Mouse (Mus musculus): ENCODE measurements around the gene Cldn14. TPM values are rescaled to one million over a fixed set of nuclear protein-coding genes. Genes with fewer than 3 reads are reported as not detected.
A peak's percentile ranks its signal among the peaks of the same experiment; 100 is the strongest.
"Not testable (repeated sequence)": the region's sequence is repeated elsewhere in the genome, so short reads cannot be mapped to it uniquely, and the experiment has no call there.

Gene Cldn14
- polyA plus RNA-seq, 1 experiment from 2014 or later: not detected

DNA sequence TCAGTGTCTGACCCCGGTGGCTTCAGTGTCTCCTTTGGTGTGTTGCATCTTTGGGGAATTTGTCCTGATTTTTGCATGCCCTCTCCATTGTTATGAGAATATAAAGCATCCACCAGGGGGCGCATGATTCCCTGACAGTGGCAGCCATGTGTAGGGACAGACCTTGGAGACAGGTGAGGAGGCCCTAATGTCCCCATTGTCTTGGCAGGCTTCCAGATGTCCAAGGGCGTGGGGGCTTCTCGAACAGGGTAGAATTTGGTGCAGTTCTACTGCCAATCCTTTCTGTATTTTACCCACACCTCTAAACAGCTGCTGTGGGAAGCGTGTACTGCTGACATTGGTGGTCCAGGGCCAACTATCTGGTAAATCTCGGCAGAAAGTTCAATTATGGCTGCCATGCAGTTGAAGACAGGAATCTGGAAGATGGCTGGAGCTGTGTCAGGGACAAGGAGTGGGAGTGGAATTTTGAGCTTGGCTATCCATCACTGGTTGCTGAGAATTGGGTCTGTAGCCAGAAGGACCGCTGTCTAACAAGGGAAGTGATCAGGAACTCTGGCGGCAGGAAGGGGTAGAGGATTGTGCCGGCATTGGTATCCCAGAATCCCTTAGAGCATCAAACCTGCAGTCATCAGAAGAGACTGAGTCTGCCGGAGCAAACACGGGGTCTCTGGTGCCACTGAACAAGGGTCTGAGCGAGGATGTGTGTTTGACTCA lies 29.8 kb upstream of the Cldn14 start:
- no peaks in the 10 kb centered on the region for H3K9me3 ChIP-seq (ENCODE audit: control insufficient read depth, low read length)
- no peaks in the 10 kb centered on the region for H3K36me3 ChIP-seq (ENCODE audit: control insufficient read depth, insufficient read depth, low read length)
- no peak overlapping the region for H3K9ac ChIP-seq (ENCODE audit: low read depth, low read length)
- no peak overlapping the region for H3K4me3 ChIP-seq (ENCODE audit: low read depth, low read length)
- no peak for ATAC-seq (ENCODE audit: low FRiP score)
- peaks cover 4% of the 10 kb centered on the region; the same call in 1 of the 2 replicates for H3K27me3 ChIP-seq (ENCODE audit: control insufficient read depth, insufficient read depth, low read length)
- DNase-seq (ENCODE audit: low spot score): peak; percentile 84
- no peaks in the 10 kb centered on the region for H3K4me1 ChIP-seq (replicated peaks; ENCODE audit: control insufficient read depth, insufficient read depth, low read length)
- H3K27ac ChIP-seq (ENCODE audit: low read depth, low read length): no peak overlapping the region
- no peak overlapping the region for H3K4me2 ChIP-seq (replicated peaks; ENCODE audit: low read depth, low read length)
- 68% methylated on average over 12 of the region's 12 CpGs for WGBS

- DNase-seq (ENCODE audit: low spot score) (no peak), ATAC-seq (ENCODE audit: low FRiP score) (no peak)
- no peak overlapping the region for H3K4me2 ChIP-seq (replicated peaks; ENCODE audit: low read depth, low read length)
- 92% methylated on average over 7 of the region's 7 CpGs for WGBS
- H3K27me3 ChIP-seq (ENCODE audit: control insufficient read depth, insufficient read depth, low read length): peaks cover 4% of the 10 kb centered on the region; the same call in 1 of the 2 replicates
- no peak overlapping the region for H3K27ac ChIP-seq (ENCODE audit: low read depth, low read length)
- H3K9ac ChIP-seq (ENCODE audit: low read depth, low read length): no peak overlapping the region
- H3K36me3 ChIP-seq (ENCODE audit: control insufficient read depth, insufficient read depth, low read length): no peaks in the 10 kb centered on the region
- H3K4me1 ChIP-seq (replicated peaks; ENCODE audit: control insufficient read depth, insufficient read depth, low read length): no peaks in the 10 kb centered on the region
- H3K4me3 ChIP-seq (ENCODE audit: low read depth, low read length): no peak overlapping the region
- no peaks in the 10 kb centered on the region for H3K9me3 ChIP-seq (ENCODE audit: control insufficient read depth, low read length)
These were observed 28.6 kb upstream of the Cldn14 start for GRCm38 (mm10) chr16:94037280-94037679.

- no peaks in the 10 kb centered on the region for H3K4me1 ChIP-seq (replicated peaks; ENCODE audit: control insufficient read depth, insufficient read depth, low read length)
- no peak for DNase-seq (ENCODE audit: low spot score)
- H3K9ac ChIP-seq (ENCODE audit: low read depth, low read length): no peak overlapping the region
- no peaks in the 10 kb centered on the region for H3K36me3 ChIP-seq (ENCODE audit: control insufficient read depth, insufficient read depth, low read length)
- no peak overlapping the region for H3K4me2 ChIP-seq (replicated peaks; ENCODE audit: low read depth, low read length)
- H3K27me3 ChIP-seq (ENCODE audit: control insufficient read depth, insufficient read depth, low read length): no peaks in the 10 kb centered on the region
- no peak for ATAC-seq (ENCODE audit: low FRiP score)
- no peak overlapping the region for H3K27ac ChIP-seq (ENCODE audit: low read depth, low read length)
- no peak overlapping the region for H3K4me3 ChIP-seq (ENCODE audit: low read depth, low read length)
- 84% methylated on average over 9 of the region's 9 CpGs for WGBS
- H3K9me3 ChIP-seq (ENCODE audit: control insufficient read depth, low read length): no peaks in the 10 kb centered on the region
These were observed 25.5 kb upstream of the Cldn14 start for GRCm38 (mm10) chr16:94034152-94034551.

GRCm38 (mm10) chr16:94032270-94032669 lies 23.6 kb upstream of the Cldn14 start:
- ATAC-seq (ENCODE audit: low FRiP score) (no peak), DNase-seq (ENCODE audit: low spot score) (no peak)
- H3K36me3 ChIP-seq (ENCODE audit: control insufficient read depth, insufficient read depth, low read length): no peaks in the 10 kb centered on the region
- H3K4me2 ChIP-seq (replicated peaks; ENCODE audit: low read depth, low read length): no peak overlapping the region
- no peaks in the 10 kb centered on the region for H3K4me1 ChIP-seq (replicated peaks; ENCODE audit: control insufficient read depth, insufficient read depth, low read length)
- WGBS: 92% methylated on average over 5 of the region's 5 CpGs
- H3K9me3 ChIP-seq (ENCODE audit: control insufficient read depth, low read length): no peaks in the 10 kb centered on the region
- H3K9ac ChIP-seq (ENCODE audit: low read depth, low read length): no peak overlapping the region
- H3K27ac ChIP-seq (ENCODE audit: low read depth, low read length): no peak overlapping the region
- no peaks in the 10 kb centered on the region for H3K27me3 ChIP-seq (ENCODE audit: control insufficient read depth, insufficient read depth, low read length)
- no peak overlapping the region for H3K4me3 ChIP-seq (ENCODE audit: low read depth, low read length)

GRCm38 (mm10) chr16:94023352-94024280 lies 15.0 kb upstream of the Cldn14 start:
- ATAC-seq (ENCODE audit: low FRiP score): no peak
- Histone ChIP-seq H3K27me3 (ENCODE audit: control insufficient read depth, insufficient read depth, low read length) (no peaks in the 10 kb centered on the region), H3K4me2 (replicated peaks; ENCODE audit: low read depth, low read length) (no peak overlapping the region), H3K4me3 (ENCODE audit: low read depth, low read length) (no peak overlapping the region), H3K4me1 (replicated peaks; ENCODE audit: control insufficient read depth, insufficient read depth, low read length) (no peaks in the 10 kb centered on the region), H3K36me3 (ENCODE audit: control insufficient read depth, insufficient read depth, low read length) (no peaks in the 10 kb centered on the region), H3K9ac (ENCODE audit: low read depth, low read length) (no peak overlapping the region), H3K27ac (ENCODE audit: low read depth, low read length) (no peak overlapping the region), H3K9me3 (ENCODE audit: control insufficient read depth, low read length) (no peaks in the 10 kb centered on the region)
- 77% methylated on average over 28 of the region's 28 CpGs for WGBS
- DNase-seq (ENCODE audit: low spot score): no peak

DNA sequence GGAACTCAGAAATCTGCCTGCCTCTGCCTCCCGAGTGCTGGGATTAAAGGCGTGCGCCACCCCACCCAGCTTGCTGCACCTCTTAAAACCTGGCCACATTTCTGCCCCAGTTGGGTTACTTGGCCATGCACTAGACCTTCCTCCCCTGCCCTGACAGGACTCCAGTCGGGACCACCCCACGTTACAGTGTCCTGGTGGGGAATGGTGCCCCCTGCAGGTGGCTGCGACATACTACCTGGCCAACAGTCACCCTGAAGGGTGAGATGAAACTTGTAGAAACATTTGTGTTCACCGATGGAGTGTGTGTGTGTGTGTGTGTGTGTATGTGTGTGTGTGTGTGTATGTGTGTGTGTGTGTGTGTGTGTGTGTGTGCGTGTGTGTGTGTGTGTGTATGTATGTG lies 11.1 kb upstream of the Cldn14 start:
- not testable (repeated sequence) for H3K4me2 ChIP-seq (replicated peaks; ENCODE audit: low read depth, low read length); H3K9ac ChIP-seq (ENCODE audit: low read depth, low read length); ATAC-seq (ENCODE audit: low FRiP score); H3K4me3 ChIP-seq (ENCODE audit: low read depth, low read length); H3K27me3 ChIP-seq (ENCODE audit: control insufficient read depth, insufficient read depth, low read length); H3K4me1 ChIP-seq (replicated peaks; ENCODE audit: control insufficient read depth, insufficient read depth, low read length); H3K9me3 ChIP-seq (ENCODE audit: control insufficient read depth, low read length); DNase-seq (ENCODE audit: low spot score); H3K27ac ChIP-seq (ENCODE audit: low read depth, low read length); H3K36me3 ChIP-seq (ENCODE audit: control insufficient read depth, insufficient read depth, low read length)
- WGBS: 72% methylated on average over 8 of the region's 8 CpGs

- 75% methylated on average over 4 of the region's 4 CpGs for WGBS
- H3K27me3 ChIP-seq (ENCODE audit: control insufficient read depth, insufficient read depth, low read length): no peaks in the 10 kb centered on the region
- H3K9ac ChIP-seq (ENCODE audit: low read depth, low read length): no peak overlapping the region
- H3K4me3 ChIP-seq (ENCODE audit: low read depth, low read length): no peak overlapping the region
- no peak overlapping the region for H3K27ac ChIP-seq (ENCODE audit: low read depth, low read length)
- H3K4me1 ChIP-seq (replicated peaks; ENCODE audit: control insufficient read depth, insufficient read depth, low read length): no peaks in the 10 kb centered on the region
- DNase-seq (ENCODE audit: low spot score): no peak
- H3K4me2 ChIP-seq (replicated peaks; ENCODE audit: low read depth, low read length): no peak overlapping the region
- H3K36me3 ChIP-seq (ENCODE audit: control insufficient read depth, insufficient read depth, low read length): no peaks in the 10 kb centered on the region
- ATAC-seq (ENCODE audit: low FRiP score): no peak
- H3K9me3 ChIP-seq (ENCODE audit: control insufficient read depth, low read length): no peaks in the 10 kb centered on the region
These were observed 9.3 kb upstream of the Cldn14 start for GRCm38 (mm10) chr16:94017953-94018352.

DNA sequence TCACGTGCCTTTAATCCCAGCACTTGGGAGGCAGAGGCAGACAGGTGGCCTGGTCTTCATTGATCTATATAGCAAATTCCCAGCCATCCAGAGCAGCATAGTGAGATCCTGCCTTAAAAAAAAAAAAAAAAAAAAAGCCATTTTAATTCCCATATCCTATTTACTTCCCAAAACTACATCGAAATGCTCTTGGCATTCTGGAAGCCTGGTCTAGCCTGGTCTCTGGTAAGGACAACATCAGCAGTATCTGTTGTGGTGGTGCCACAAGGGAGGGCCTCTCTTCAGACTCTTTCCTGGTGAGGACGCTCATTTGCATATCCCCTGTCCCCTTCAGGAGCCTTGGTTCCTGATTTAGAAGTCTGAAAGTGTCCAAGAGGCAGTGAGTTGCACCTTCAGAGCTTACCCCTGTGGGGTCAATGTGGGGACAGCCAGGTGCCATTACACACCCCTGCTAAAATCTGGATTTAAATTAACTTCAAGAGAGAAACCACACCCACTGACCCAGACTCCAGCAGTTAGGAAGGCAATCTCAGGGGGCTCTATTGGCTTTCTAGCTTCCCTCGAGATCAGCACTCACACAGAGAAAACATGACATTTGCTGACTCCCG lies 6.0 kb upstream of the Cldn14 start:
- H3K4me2 ChIP-seq (replicated peaks; ENCODE audit: low read depth, low read length): no peak overlapping the region
- no peaks in the 10 kb centered on the region for H3K4me1 ChIP-seq (replicated peaks; ENCODE audit: control insufficient read depth, insufficient read depth, low read length)
- DNase-seq (ENCODE audit: low spot score): no peak
- no peaks in the 10 kb centered on the region for H3K9me3 ChIP-seq (ENCODE audit: control insufficient read depth, low read length)
- H3K4me3 ChIP-seq (ENCODE audit: low read depth, low read length): no peak overlapping the region
- H3K36me3 ChIP-seq (ENCODE audit: control insufficient read depth, insufficient read depth, low read length): no peaks in the 10 kb centered on the region
- no peak overlapping the region for H3K27ac ChIP-seq (ENCODE audit: low read depth, low read length)
- no peak overlapping the region for H3K9ac ChIP-seq (ENCODE audit: low read depth, low read length)
- 79% methylated on average over 5 of the region's 5 CpGs for WGBS
- no peak for ATAC-seq (ENCODE audit: low FRiP score)
- no peaks in the 10 kb centered on the region for H3K27me3 ChIP-seq (ENCODE audit: control insufficient read depth, insufficient read depth, low read length)
